Mouse (Mus musculus) left cerebral cortex, adult 11 months (tissue): Measurements from ENCODE around the gene Kdm6b.

Source experiments
- DNase-seq: peaks from one replicate; pipeline ENCODE4 v3.0.0; 2022; ENCODE audit warnings: low spot score

Kdm6b gene

DNA sequence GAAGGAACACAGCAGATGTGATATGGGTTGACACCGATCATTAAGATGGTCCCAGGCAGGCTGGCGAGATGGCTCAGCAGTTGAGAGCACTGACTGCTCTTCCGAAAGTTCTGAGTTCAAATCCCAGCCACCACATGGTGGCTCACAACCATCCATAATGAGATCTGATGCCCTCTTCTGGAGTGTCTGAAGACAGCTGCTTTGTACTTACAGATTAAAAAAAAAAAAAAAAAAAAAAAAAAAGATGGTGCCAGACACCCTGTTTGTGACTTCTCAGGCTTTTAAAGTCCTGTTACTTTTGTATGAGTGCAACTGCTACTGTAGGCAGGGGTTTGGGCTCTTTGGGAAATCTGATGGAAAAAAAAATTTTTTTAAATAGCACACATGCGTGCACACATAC, 24.8 kb downstream of the Kdm6b start:
- no peak for DNase-seq

DNA sequence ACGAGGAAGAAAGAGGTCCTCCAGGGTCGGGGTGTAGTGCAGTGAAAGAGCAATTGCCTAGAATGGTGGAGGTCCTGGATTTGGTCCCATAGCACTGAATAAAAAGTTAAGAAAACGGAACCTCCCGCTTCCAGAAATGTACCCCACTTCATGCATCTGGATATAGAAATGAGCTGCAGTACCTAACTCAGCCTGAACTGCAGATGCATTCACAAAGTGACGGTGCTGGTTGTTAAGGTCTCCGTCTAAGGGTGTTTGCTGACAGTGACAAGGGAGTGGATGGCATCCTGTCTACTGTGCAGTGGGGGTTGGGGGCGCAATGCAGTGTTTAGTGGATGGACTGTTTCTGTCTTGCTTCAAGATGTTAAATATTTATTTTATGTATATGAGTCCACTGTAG, 26.7 kb downstream of the Kdm6b start:
- no peak for DNase-seq

- DNase-seq: no peak
Observed at GRCm38 (mm10) chr11:69384979-69385378, 28.5 kb downstream of the Kdm6b start.

DNA sequence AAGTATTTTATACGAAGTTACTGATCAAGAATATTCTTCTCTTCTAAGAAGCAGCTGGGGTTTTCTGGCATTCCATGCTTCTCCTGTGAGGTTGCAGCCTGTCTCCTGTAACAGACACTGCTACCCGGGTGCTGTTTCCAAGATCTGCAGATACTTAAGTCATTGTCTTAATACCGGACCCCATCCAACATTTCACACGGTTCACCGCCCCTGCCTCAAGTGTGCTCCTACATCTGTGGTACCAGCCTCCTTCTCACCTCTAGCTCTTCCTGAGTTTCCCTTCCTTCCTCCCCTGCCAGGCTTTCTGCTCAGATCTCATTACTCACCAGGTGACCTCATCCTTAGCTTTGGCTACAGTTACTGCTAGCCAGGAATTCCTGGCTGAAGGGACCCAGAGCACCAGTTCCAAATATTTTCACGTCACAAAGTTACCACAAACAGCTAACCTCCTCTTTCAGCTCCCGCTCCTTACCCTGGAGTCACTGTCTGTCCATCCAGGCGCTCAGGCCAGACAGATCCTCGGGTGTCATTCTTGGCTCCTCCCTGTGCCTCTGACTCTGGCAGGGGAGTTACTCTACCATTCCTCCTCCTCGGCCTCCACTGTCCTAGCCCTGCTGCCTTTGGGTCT, 30.9 kb downstream of the Kdm6b start:
- no peak for DNase-seq

GRCm38 (mm10) chr11:69381356-69381755, 32.1 kb downstream of the Kdm6b start:
- DNase-seq: no peak

- DNase-seq: no peak
Observed at GRCm38 (mm10) chr11:69379600-69379999, 33.9 kb downstream of the Kdm6b start.

GRCm38 (mm10) chr11:69377766-69378165, 35.7 kb downstream of the Kdm6b start:
- DNase-seq: no peak

GRCm38 (mm10) chr11:69375646-69376045, 37.8 kb downstream of the Kdm6b start:
- no peak for DNase-seq

GRCm38 (mm10) chr11:69373223-69373965, 40.1 kb downstream of the Kdm6b start:
- no peak for DNase-seq

DNA sequence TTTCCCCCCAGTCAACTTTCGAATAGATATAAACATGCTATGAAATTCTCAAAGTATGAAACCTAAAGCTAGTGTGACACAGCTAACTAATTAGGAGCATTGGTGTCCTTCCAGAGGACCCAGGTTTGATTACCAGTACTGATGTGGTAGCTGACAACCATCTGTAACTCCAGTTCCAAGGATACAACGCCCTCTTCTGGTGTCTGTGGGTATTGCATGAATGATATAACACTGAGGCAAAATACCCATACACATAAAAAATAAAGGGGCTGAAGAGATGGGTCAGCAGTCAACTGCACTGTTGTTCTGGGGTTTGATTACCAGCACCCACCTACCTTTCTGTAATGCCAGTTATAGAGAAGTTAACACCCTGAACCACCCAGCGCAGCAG, 40.7 kb downstream of the Kdm6b start:
- DNase-seq: no peak

GRCm38 (mm10) chr11:69372056-69372779, 41.3 kb downstream of the Kdm6b start:
- no peak for DNase-seq

DNA sequence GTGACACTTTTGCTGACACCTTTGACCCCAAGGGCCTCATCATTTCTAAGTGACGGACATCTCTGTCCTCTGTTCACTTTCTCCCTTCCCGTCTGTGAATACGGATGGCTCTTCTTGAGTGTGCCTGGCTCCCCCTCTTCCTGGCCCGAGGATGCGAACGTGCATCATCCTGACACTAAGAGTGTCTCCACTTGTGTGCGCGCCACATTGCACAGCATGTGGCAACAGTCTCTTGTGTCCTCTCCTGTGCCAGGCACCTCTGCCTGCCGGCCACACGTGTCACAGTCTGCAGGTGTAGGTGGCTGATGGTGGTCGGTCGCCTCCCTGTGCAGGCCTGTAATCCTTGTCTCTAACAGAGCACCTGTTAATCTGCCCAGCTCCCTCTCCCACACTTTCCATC, 41.9 kb downstream of the Kdm6b start:
- no peak for DNase-seq

DNA sequence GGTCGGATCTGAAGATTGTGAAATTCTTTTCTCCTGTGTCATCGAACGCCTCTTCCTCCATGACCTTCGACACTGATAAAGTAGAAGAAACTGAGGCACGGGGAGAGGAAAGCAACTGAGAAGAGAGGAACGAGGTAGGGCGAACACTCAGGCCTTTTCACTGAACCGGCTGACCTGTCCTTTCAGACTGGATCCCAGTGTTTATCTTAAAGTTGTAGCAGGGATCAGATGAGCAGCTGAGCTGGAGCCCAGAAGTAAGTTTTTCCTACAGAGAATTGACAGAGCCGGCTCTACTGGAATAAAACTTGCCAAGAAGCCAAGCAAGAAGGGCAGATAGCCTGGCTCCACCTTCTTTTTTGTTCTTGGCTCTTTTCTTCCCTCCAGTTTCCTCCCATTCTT, 42.7 kb downstream of the Kdm6b start:
- DNase-seq: no peak

GRCm38 (mm10) chr11:69369990-69370816, 43.3 kb downstream of the Kdm6b start:
- no peak for DNase-seq

- DNase-seq: no peak
Observed at GRCm38 (mm10) chr11:69369215-69369989, 44.1 kb downstream of the Kdm6b start, which contains the start of gene Chd3. TSS of gene Chd3 (minus strand) at chr11:69369406.

GRCm38 (mm10) chr11:69368356-69369214, 44.9 kb downstream of the Kdm6b start:
- no peak for DNase-seq

- DNase-seq: no peak
Observed at GRCm38 (mm10) chr11:69367616-69368355, 45.7 kb downstream of the Kdm6b start.

DNA sequence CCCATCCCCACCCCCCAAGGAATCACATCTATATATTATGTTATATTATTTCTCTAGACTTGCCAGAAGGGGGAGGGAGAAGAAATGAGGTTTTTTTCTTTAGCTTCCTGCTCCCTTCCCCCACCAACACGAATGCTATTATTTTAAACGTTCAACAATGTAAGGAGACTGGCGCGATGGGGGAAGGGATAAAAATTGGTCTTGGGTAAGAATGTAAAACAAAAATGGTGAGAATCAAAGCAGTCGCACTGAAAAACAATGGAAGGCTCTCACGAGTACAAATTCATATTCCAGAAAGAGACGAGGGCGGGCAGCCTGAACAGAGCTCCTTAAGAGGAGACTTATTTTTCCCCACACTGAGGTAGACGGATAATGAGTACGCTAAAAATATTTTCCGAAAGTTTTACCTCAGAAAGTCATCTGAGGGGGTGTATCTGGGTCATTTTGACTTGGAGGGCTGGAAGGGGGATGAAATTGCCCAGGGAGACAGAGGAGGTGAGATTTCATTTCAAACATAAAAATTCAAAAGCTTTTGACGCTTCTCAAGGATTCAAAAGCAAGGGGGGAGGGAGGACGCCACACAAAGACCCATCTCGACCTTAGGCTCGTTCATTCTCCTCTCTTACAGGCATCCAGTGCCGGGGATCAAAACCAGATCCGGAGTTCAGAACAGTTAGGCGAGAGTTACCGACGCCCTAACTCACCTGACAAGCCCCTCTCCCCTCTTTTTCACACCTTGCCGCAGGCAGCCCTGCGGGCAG, 46.4 kb downstream of the Kdm6b start:
- no peak for DNase-seq
